Mouse (Mus musculus): Measurements from ENCODE around the gene Smg9.

The Smg9 gene

GRCm38 (mm10) chr7:24408186-24408585, 8.8 kb downstream of the Smg9 start:
- no peak for DNase-seq (ENCODE audit: low read depth)

GRCm38 (mm10) chr7:24410123-24410522, 10.7 kb downstream of the Smg9 start:
- DNase-seq (ENCODE audit: low read depth) = no peak

- DNase-seq (ENCODE audit: low read depth) = no peak
These were observed 11.4 kb downstream of the Smg9 start for GRCm38 (mm10) chr7:24410831-24411230.

GRCm38 (mm10) chr7:24413630-24414029, 14.2 kb downstream of the Smg9 start:
- DNase-seq (ENCODE audit: low read depth) = peak; percentile 92

- peak; percentile 36 for DNase-seq (ENCODE audit: low read depth)
These were observed 15.8 kb downstream of the Smg9 start for GRCm38 (mm10) chr7:24415261-24415660.

- no peak for DNase-seq (ENCODE audit: low read depth)
These were observed 20.2 kb downstream of the Smg9 start for GRCm38 (mm10) chr7:24419579-24419978.

- DNase-seq (ENCODE audit: low read depth) = no peak
These were observed 22.2 kb downstream of the Smg9 start for GRCm38 (mm10) chr7:24421648-24422047.

- DNase-seq (ENCODE audit: low read depth) = no peak
These were observed 22.8 kb downstream of the Smg9 start for GRCm38 (mm10) chr7:24422251-24422650.

GRCm38 (mm10) chr7:24423107-24423763, 23.8 kb downstream of the Smg9 start:
- no peak for DNase-seq (ENCODE audit: low read depth)

GRCm38 (mm10) chr7:24423956-24424732, 24.7 kb downstream of the Smg9 start:
- DNase-seq (ENCODE audit: low read depth) = no peak

GRCm38 (mm10) chr7:24425919-24426318, 26.5 kb downstream of the Smg9 start:
- no peak for DNase-seq (ENCODE audit: low read depth)

- DNase-seq (ENCODE audit: low read depth) = no peak
These were observed 27.7 kb downstream of the Smg9 start for GRCm38 (mm10) chr7:24427168-24427567.

- no peak for DNase-seq (ENCODE audit: low read depth)
These were observed 29.3 kb downstream of the Smg9 start for GRCm38 (mm10) chr7:24428725-24429124.

GRCm38 (mm10) chr7:24429413-24430112, 30.1 kb downstream of the Smg9 start:
- no peak for DNase-seq (ENCODE audit: low read depth)

GRCm38 (mm10) chr7:24430551-24431345, 31.3 kb downstream of the Smg9 start:
- peak; percentile 83 for DNase-seq (ENCODE audit: low read depth)

GRCm38 (mm10) chr7:24431713-24432112, 32.3 kb downstream of the Smg9 start:
- DNase-seq (ENCODE audit: low read depth) = peak; percentile 75

- no peak for DNase-seq (ENCODE audit: low read depth)
These were observed 35.9 kb downstream of the Smg9 start for GRCm38 (mm10) chr7:24435305-24435704.

- no peak for DNase-seq (ENCODE audit: low read depth)
These were observed 38.6 kb downstream of the Smg9 start for GRCm38 (mm10) chr7:24437981-24438380.

GRCm38 (mm10) chr7:24439191-24439590, 39.8 kb downstream of the Smg9 start:
- no peak for DNase-seq (ENCODE audit: low read depth)

- peak; percentile 51 for DNase-seq (ENCODE audit: low read depth)
These were observed 40.5 kb downstream of the Smg9 start for GRCm38 (mm10) chr7:24439891-24440290.

GRCm38 (mm10) chr7:24441785-24442184, 42.4 kb downstream of the Smg9 start:
- peak; percentile 92 for DNase-seq (ENCODE audit: low read depth)

GRCm38 (mm10) chr7:24442313-24442712, 42.9 kb downstream of the Smg9 start:
- no peak for DNase-seq (ENCODE audit: low read depth)
